Comparison of ENCODE assay signal across 8 mouse cellular contexts in genomic region chr5:114139175-114139574, GRCm38 (mm10). TPM values are rescaled to one million over a fixed set of nuclear protein-coding genes. Genes with fewer than 3 reads are reported as not detected.
A peak's percentile ranks its signal among the peaks of the same experiment; 100 is the strongest.
DNase-seq lines count a peak whose midpoint lies in the region; ATAC-seq and TF ChIP-seq lines count a peak whose summit lies in the region.

No protein-coding gene starts in this region.

- H3K4me1 ChIP-seq in cerebellum, adult 2 months (ENCODE audit: control insufficient read depth, insufficient read depth, low read length), result 0 out of 2 replicates have a peak, but pooled peaks cover 3% of the 10 kb centered on the region
- peaks cover 14% of the 10 kb centered on the region for H3K4me1 ChIP-seq in hindbrain, embryonic 14.5 days (replicated peaks; ENCODE audit: control insufficient read depth, insufficient read depth, low read length)

- DNase-seq in adipocyte (ENCODE audit: low spot score), result peak; percentile 68
- peak; percentile 50 to 65 for DNase-seq in cerebellum, adult 2 months
- DNase-seq in gastrocnemius, postnatal 10 days, result peak; percentile 78
- peak; percentile 83 for DNase-seq in hindbrain, embryonic 14.5 days (ENCODE audit: low spot score)
- peak; percentile 88 for DNase-seq in layer of hippocampus, adult 9-11 months
- peak; percentile 95 for DNase-seq in lung, postnatal 36 days
- peak; percentile 78 for DNase-seq in right cerebral cortex, postnatal 4 days
- no peak for DNase-seq in c-Kit-positive CD71-positive TER-119-positive erythroid progenitor cells, embryonic 14.5 days (ENCODE audit: low spot score)

- H3K36me3 ChIP-seq in hindbrain, embryonic 14.5 days (replicated peaks; ENCODE audit: control insufficient read depth, insufficient read depth), result no peaks in the 10 kb centered on the region

- WGBS in cerebellum, adult 2 months, result 13% methylated on average over 9 of the region's 9 CpGs
- 5% methylated on average over 9 of the region's 9 CpGs for WGBS in hindbrain, embryonic 14.5 days

- no peak overlapping the region for H3K9ac ChIP-seq in hindbrain, embryonic 14.5 days

- no peak overlapping the region for H3K4me3 ChIP-seq in cerebellum, adult 2 months (replicated peaks; ENCODE audit: insufficient read depth, low read depth, low read length)
- no peak overlapping the region for H3K4me3 ChIP-seq in hindbrain, embryonic 14.5 days (replicated peaks; ENCODE audit: low read length)

- H3K4me2 ChIP-seq in hindbrain, embryonic 14.5 days (replicated peaks), result no peak overlapping the region

- H3K27me3 ChIP-seq in cerebellum, adult 2 months (ENCODE audit: control insufficient read depth, insufficient read depth, low read length), result no peaks in the 10 kb centered on the region
- no peaks in the 10 kb centered on the region for H3K27me3 ChIP-seq in hindbrain, embryonic 14.5 days (ENCODE audit: control insufficient read depth, insufficient read depth, low read length)

- no peak for TF ChIP-seq POLR2A in cerebellum, adult 2 months (IDR thresholded peaks at IDR 0.05; ENCODE audit: borderline replicate concordance, insufficient read depth, low read length)

- H3K27ac ChIP-seq in cerebellum, adult 2 months (ENCODE audit: insufficient read depth, low read length), result no peak overlapping the region; the same call in 1 of the 2 replicates
- peak overlapping the region; percentile 74 for H3K27ac ChIP-seq in hindbrain, embryonic 14.5 days

- H3K9me3 ChIP-seq in hindbrain, embryonic 14.5 days (ENCODE audit: control insufficient read depth, low read length), result no peaks in the 10 kb centered on the region

- TF ChIP-seq CTCF in cerebellum, adult 2 months (IDR thresholded peaks at IDR 0.05; ENCODE audit: borderline replicate concordance, insufficient read depth, low read depth, low read length), result no peak

- peak; percentile 87 for ATAC-seq in hindbrain, embryonic 14.5 days (ENCODE audit: low FRiP score)

RNA-seq across cellular contexts. Expression of gene Acacb, which starts 7.2 kb away (rescaled TPM):
- 4.6 and 5.2 TPM in 2 replicates for polyA plus RNA-seq in cerebellum, adult 2 months (2012; rRNA removed)
- total RNA-seq in gastrocnemius, postnatal 10 days (2021), result 10 to 100 TPM; 66.3 to 71.7 TPM
- 3.6 and 3.7 TPM in 2 replicates for polyA plus RNA-seq in hindbrain, embryonic 14.5 days (2014; fragmentation: Nextera tagmentation; extraction: Ambion mirVana)

RNA-seq across cellular contexts. Expression of gene Ung, which starts 9.0 kb away (rescaled TPM):
- polyA plus RNA-seq in cerebellum, adult 2 months (2012; rRNA removed), result 4.3 and 4.6 TPM in 2 replicates
- 1 to 10 TPM; 5.8 to 6.8 TPM for total RNA-seq in gastrocnemius, postnatal 10 days (2021)
- 5.4 and 6.5 TPM in 2 replicates for polyA plus RNA-seq in hindbrain, embryonic 14.5 days (2014; fragmentation: Nextera tagmentation; extraction: Ambion mirVana)

RNA-seq across cellular contexts. Expression of gene Alkbh2, which starts 11.2 kb away (rescaled TPM):
- 10.2 and 10.9 TPM in 2 replicates for polyA plus RNA-seq in cerebellum, adult 2 months (2012; rRNA removed)
- 1 to 10 TPM; 1.6 to 2.4 TPM for total RNA-seq in gastrocnemius, postnatal 10 days (2021)
- polyA plus RNA-seq in hindbrain, embryonic 14.5 days (2014; fragmentation: Nextera tagmentation; extraction: Ambion mirVana), result 6.2 and 7.1 TPM in 2 replicates

RNA-seq across cellular contexts. Expression of gene Svop, which starts 47.8 kb away (rescaled TPM):
- polyA plus RNA-seq in cerebellum, adult 2 months (2012; rRNA removed), result 95.3 and 95.7 TPM in 2 replicates
- total RNA-seq in gastrocnemius, postnatal 10 days (2021), result under 1 TPM; 0.21 to 0.27 TPM
- polyA plus RNA-seq in hindbrain, embryonic 14.5 days (2014; fragmentation: Nextera tagmentation; extraction: Ambion mirVana), result 83.0 and 87.8 TPM in 2 replicates
